Mouse (Mus musculus) MEL (cell line): ENCODE data around the gene Bricd5. TPM values are rescaled to one million over a fixed set of nuclear protein-coding genes. Genes with fewer than 3 reads are reported as not detected.

ENCODE experiments used
- DNase-seq: peaks from one replicate; pipeline ENCODE4 v3.0.0; 2011; ENCODE audit warnings: low read depth, low spot score
- H3K27ac ChIP-seq: 2 replicates; pipeline ENCODE4 v1.5.1; 2012; ENCODE audit warnings: low read depth, mild to moderate bottlenecking, control low read depth, low read length, moderate library complexity; ENCODE audit not compliant: control insufficient read depth
- H3K27me3 ChIP-seq, 2 experiments: fragments of 150-350 bp in 1 of 2; sonication (generic) in 1 of 2; 2 replicates each; pipeline ENCODE4 v1.6.1; 2012; ENCODE audit warnings: low read length in 2 of 2, mild to moderate bottlenecking in 2 of 2, improper control_type of control experiment in 1 of 2, moderate library complexity in 1 of 2; ENCODE audit not compliant: insufficient read depth in 2 of 2, control insufficient read depth in 1 of 2
- H3K36me3 ChIP-seq, 2 experiments: 2 replicates each; pipeline ENCODE4 v1.6.1; 2012 to 2014; ENCODE audit warnings: low read length in 2 of 2, improper control_type of control experiment in 1 of 2, inconsistent platforms in 1 of 2, mild to moderate bottlenecking in 1 of 2; ENCODE audit not compliant: insufficient read depth in 2 of 2, control insufficient read depth in 1 of 2
- H3K4me1 ChIP-seq, 2 experiments: fragments of 150-350 bp in 1 of 2; sonication (generic) in 1 of 2; 2 replicates each; pipeline ENCODE4 v1.6.1; 2012; ENCODE audit warnings: low read length in 2 of 2, improper control_type of control experiment in 1 of 2, mild to moderate bottlenecking in 1 of 2; ENCODE audit not compliant: insufficient read depth in 2 of 2, control insufficient read depth in 1 of 2
- H3K4me3 ChIP-seq, 2 experiments: fragments of 150-350 bp in 1 of 2; sonication (generic) in 1 of 2; 2 replicates each; pipeline ENCODE4 v1.5.1; 2012; ENCODE audit warnings: low read depth in 2 of 2, low read length in 2 of 2, mild to moderate bottlenecking in 2 of 2, moderate library complexity in 2 of 2, control low read depth in 1 of 2, improper control_type of control experiment in 1 of 2; ENCODE audit not compliant: control insufficient read depth in 1 of 2, insufficient read depth in 1 of 2
- H3K79me2 ChIP-seq: 2 replicates; pipeline ENCODE4 v1.6.1; 2012; ENCODE audit warnings: mild to moderate bottlenecking, low read length, moderate library complexity; ENCODE audit not compliant: control insufficient read depth, poor library complexity, insufficient read depth
- H3K9ac ChIP-seq: 2 replicates; pipeline ENCODE4 v1.6.1; 2012; ENCODE audit warnings: low read depth, mild to moderate bottlenecking, control low read depth, low read length, moderate library complexity; ENCODE audit not compliant: control insufficient read depth, poor library complexity, severe bottlenecking
- H3K9me3 ChIP-seq: fragments of 150-350 bp; sonication (generic); replicated peaks from 2 replicates; pipeline ENCODE4 v1.6.1; 2012; ENCODE audit warnings: mild to moderate bottlenecking, low read length, improper control_type of control experiment, moderate library complexity; ENCODE audit not compliant: insufficient read depth
- CHD1 ChIP-seq: IDR thresholded peaks from 2 replicates; pipeline ENCODE4 v1.6.1; 2012; ENCODE audit warnings: low read depth, mild to moderate bottlenecking, inconsistent platforms, low read length, improper control_type of control experiment
- CTCF ChIP-seq, 3 experiments: IDR thresholded peaks in 2 of 3; conservative IDR thresholded peaks in 1 of 3; 2 replicates each; pipeline ENCODE4 v1.5.1; 2011 to 2012; ENCODE audit warnings: low read length in 3 of 3, low read depth in 2 of 3, mild to moderate bottlenecking in 2 of 3, improper control_type of control experiment in 1 of 3, inconsistent platforms in 1 of 3, mixed read lengths in 1 of 3, moderate library complexity in 1 of 3; ENCODE audit not compliant: control insufficient read depth in 1 of 3, insufficient read depth in 1 of 3, poor library complexity in 1 of 3, severe bottlenecking in 1 of 3
- ELF1 ChIP-seq: IDR thresholded peaks from 2 replicates; pipeline ENCODE4 v1.6.1; 2014; ENCODE audit warnings: low read depth, mild to moderate bottlenecking, inconsistent platforms, low read length, improper control_type of control experiment, moderate library complexity
- ETS1 ChIP-seq: IDR thresholded peaks from 2 replicates; pipeline ENCODE4 v1.6.1; 2012; ENCODE audit warnings: low read depth, mild to moderate bottlenecking, inconsistent platforms, low read length, improper control_type of control experiment, moderate library complexity
- GABPA ChIP-seq: IDR thresholded peaks from 2 replicates; pipeline ENCODE4 v1.6.1; 2012; ENCODE audit warnings: low read depth, mild to moderate bottlenecking, inconsistent platforms, low read length, improper control_type of control experiment, moderate library complexity
- KAT2A ChIP-seq: conservative IDR thresholded peaks from 2 replicates; pipeline ENCODE4 v1.6.1; 2012; ENCODE audit warnings: low read depth, low read length, improper control_type of control experiment, inconsistent platforms
- MAX ChIP-seq: IDR thresholded peaks from 2 replicates; pipeline ENCODE4 v1.6.1; 2011; ENCODE audit warnings: low read length, improper control_type of control experiment
- MEF2A ChIP-seq: IDR thresholded peaks from 2 replicates; pipeline ENCODE4 v1.6.1; 2014; ENCODE audit warnings: low read depth, mild to moderate bottlenecking, inconsistent platforms, low read length, improper control_type of control experiment; ENCODE audit not compliant: poor library complexity, insufficient replicate concordance, severe bottlenecking; ENCODE audit errors: extremely low read depth
- MXI1 ChIP-seq: IDR thresholded peaks from 2 replicates; pipeline ENCODE4 v1.6.1; 2011; ENCODE audit warnings: mild to moderate bottlenecking, low read depth, low read length, improper control_type of control experiment
- MYB ChIP-seq: IDR thresholded peaks from 2 replicates; pipeline ENCODE4 v1.6.1; 2011; ENCODE audit warnings: mild to moderate bottlenecking, low read depth, low read length, improper control_type of control experiment
- MYC ChIP-seq: IDR thresholded peaks from 2 replicates; pipeline ENCODE4 v1.6.1; 2011; ENCODE audit warnings: low read depth, mild to moderate bottlenecking, low read length, improper control_type of control experiment, moderate library complexity
- NRF1 ChIP-seq: IDR thresholded peaks from 2 replicates; pipeline ENCODE4 v1.6.1; 2014; ENCODE audit warnings: low read depth, mild to moderate bottlenecking, inconsistent platforms, low read length, improper control_type of control experiment, moderate library complexity; ENCODE audit not compliant: poor library complexity, insufficient read depth, severe bottlenecking
- POLR2A ChIP-seq, 2 experiments: IDR thresholded peaks; 2 replicates each; pipeline ENCODE4 v1.6.1; 2011 to 2012; ENCODE audit warnings: low read length in 2 of 2, mild to moderate bottlenecking in 2 of 2, control low read depth in 1 of 2, improper control_type of control experiment in 1 of 2, low read depth in 1 of 2, moderate library complexity in 1 of 2; ENCODE audit not compliant: control insufficient read depth in 1 of 2, insufficient read depth in 1 of 2, poor library complexity in 1 of 2
- POLR2AphosphoS2 ChIP-seq: IDR thresholded peaks from 2 replicates; pipeline ENCODE4 v1.6.1; 2011; ENCODE audit warnings: low read length, improper control_type of control experiment
- RCOR1 ChIP-seq: IDR thresholded peaks from 2 replicates; pipeline ENCODE4 v1.6.1; 2012; ENCODE audit warnings: low read depth, mild to moderate bottlenecking, inconsistent platforms, low read length, improper control_type of control experiment
- SIN3A ChIP-seq: IDR thresholded peaks from 2 replicates; pipeline ENCODE4 v1.6.1; 2012; ENCODE audit warnings: low read length, improper control_type of control experiment, inconsistent platforms
- SMC3 ChIP-seq: IDR thresholded peaks from 2 replicates; pipeline ENCODE4 v1.6.1; 2011; ENCODE audit warnings: low read depth, low read length, improper control_type of control experiment
- TBP ChIP-seq: IDR thresholded peaks from 2 replicates; pipeline ENCODE4 v1.8.0; 2011; ENCODE audit warnings: low read depth, low read length, improper control_type of control experiment
- TCF12 ChIP-seq: IDR thresholded peaks from 2 replicates; pipeline ENCODE4 v1.6.1; 2014; ENCODE audit warnings: low read depth, mild to moderate bottlenecking, inconsistent platforms, low read length, improper control_type of control experiment, moderate library complexity
- UBTF ChIP-seq: IDR thresholded peaks from 2 replicates; pipeline ENCODE4 v1.6.1; 2012; ENCODE audit warnings: low read depth, mild to moderate bottlenecking, inconsistent platforms, low read length, improper control_type of control experiment, moderate library complexity, borderline replicate concordance; ENCODE audit not compliant: insufficient read depth
- USF1 ChIP-seq: IDR thresholded peaks from 2 replicates; pipeline ENCODE4 v1.6.1; 2014; ENCODE audit warnings: low read depth, mild to moderate bottlenecking, inconsistent platforms, low read length, improper control_type of control experiment, moderate library complexity
- ZC3H11A ChIP-seq: IDR thresholded peaks from 2 replicates; pipeline ENCODE4 v1.6.1; 2012; ENCODE audit warnings: low read depth, mild to moderate bottlenecking, inconsistent platforms, low read length, improper control_type of control experiment
- ZKSCAN1 ChIP-seq: IDR thresholded peaks from 2 replicates; pipeline ENCODE4 v1.6.1; 2012; ENCODE audit warnings: low read depth, mild to moderate bottlenecking, inconsistent platforms, low read length, improper control_type of control experiment, moderate library complexity
- polyA plus RNA-seq, 2 experiments: library from polyadenylated mRNA; stranded (reverse) in 1 of 2; unstranded in 1 of 2; fragments of >175 nt in 1 of 2; fragments of >200 nt in 1 of 2; gene quantifications; 2 replicates each; pipeline versions ENCODE4 v1.2.1 to v1.2.4; 2012; ENCODE audit warnings: low replicate concordance in 2 of 2, low read depth in 1 of 2; ENCODE audit not compliant: insufficient read length in 2 of 2, insufficient read depth in 1 of 2, missing spikeins in 1 of 2
- total RNA-seq: library from RNA; depleted of rRNA; stranded (reverse); fragments of 300-350 nt; gene quantifications from 2 replicates; pipeline ENCODE4 v1.2.3, GENCODE M21; 2012

Bricd5 gene
- total and polyA plus RNA-seq, 3 experiments: 0.82 to 2.0 TPM; not detected in 1

DNA sequence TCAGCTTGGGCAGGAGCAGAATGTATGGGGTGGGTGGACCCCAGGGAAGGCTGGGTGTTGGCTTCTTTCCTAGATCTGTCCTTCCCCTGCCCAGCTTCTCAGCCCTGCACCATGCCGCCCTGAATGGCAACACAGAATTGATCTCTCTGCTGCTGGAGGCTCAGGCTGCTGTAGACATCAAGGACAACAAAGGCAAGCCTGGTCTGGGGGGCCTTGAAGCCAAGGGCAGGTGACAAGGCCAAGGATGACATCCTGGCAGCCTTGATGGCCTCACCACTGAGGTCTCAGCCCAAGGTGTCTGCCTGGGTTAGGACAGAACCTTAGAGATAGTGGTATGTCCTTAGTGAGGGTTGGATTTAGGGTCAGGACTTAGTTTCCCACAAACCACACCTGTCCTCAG is 22.3 kb downstream of the Bricd5 start:
- H3K4me3 ChIP-seq: no peak overlapping the region
- no peak for TF ChIP-seq TCF12
- no peak for TF ChIP-seq MYC
- TF ChIP-seq CHD1: no peak
- no peak for TF ChIP-seq ELF1
- TF ChIP-seq SIN3A: no peak
- no peak for TF ChIP-seq SMC3
- no peak for TF ChIP-seq ZKSCAN1
- TF ChIP-seq GABPA: no peak
- no peak for TF ChIP-seq USF1
- TF ChIP-seq CTCF (IDR thresholded peaks at IDR 0.05 in 2 of 3, conservative IDR thresholded peaks at IDR 0.05 in 1 of 3; ENCODE audit: control insufficient read depth in 1 of 3, insufficient read depth in 1 of 3, low read depth in 2 of 3, low read length in 3 of 3, poor library complexity in 1 of 3, severe bottlenecking in 1 of 3): no peak
- no peak for TF ChIP-seq UBTF
- no peak for TF ChIP-seq ETS1
- DNase-seq: no peak
- no peaks in the 10 kb centered on the region for H3K4me1 ChIP-seq
- H3K79me2 ChIP-seq: no peaks in the 10 kb centered on the region
- no peaks in the 10 kb centered on the region for H3K27me3 ChIP-seq
- H3K27ac ChIP-seq: no peak overlapping the region
- H3K36me3 ChIP-seq: no peaks in the 10 kb centered on the region
- H3K9ac ChIP-seq: no peak overlapping the region
- no peaks in the 10 kb centered on the region for H3K9me3 ChIP-seq

GRCm38 (mm10) chr17:24502208-24502607 is 28.5 kb downstream of the Bricd5 start:
- H3K27me3 ChIP-seq: no peaks in the 10 kb centered on the region
- TF ChIP-seq CTCF (IDR thresholded peaks at IDR 0.05 in 2 of 3, conservative IDR thresholded peaks at IDR 0.05 in 1 of 3; ENCODE audit: control insufficient read depth in 1 of 3, insufficient read depth in 1 of 3, low read depth in 2 of 3, low read length in 3 of 3, poor library complexity in 1 of 3, severe bottlenecking in 1 of 3) (peak; percentile 16 to 31 (median 21); a peak in 4 of 6 replicates), RCOR1 (no peak), KAT2A (no peak), MXI1 (no peak), MAX (no peak)
- H3K9me3 ChIP-seq: no peaks in the 10 kb centered on the region
- H3K9ac ChIP-seq: no peak overlapping the region
- no peak overlapping the region for H3K27ac ChIP-seq
- peak; percentile 31 for DNase-seq
- no peaks in the 10 kb centered on the region for H3K79me2 ChIP-seq
- H3K4me3 ChIP-seq: no peak overlapping the region
- no peaks in the 10 kb centered on the region for H3K4me1 ChIP-seq
- H3K36me3 ChIP-seq: no peaks in the 10 kb centered on the region

DNA sequence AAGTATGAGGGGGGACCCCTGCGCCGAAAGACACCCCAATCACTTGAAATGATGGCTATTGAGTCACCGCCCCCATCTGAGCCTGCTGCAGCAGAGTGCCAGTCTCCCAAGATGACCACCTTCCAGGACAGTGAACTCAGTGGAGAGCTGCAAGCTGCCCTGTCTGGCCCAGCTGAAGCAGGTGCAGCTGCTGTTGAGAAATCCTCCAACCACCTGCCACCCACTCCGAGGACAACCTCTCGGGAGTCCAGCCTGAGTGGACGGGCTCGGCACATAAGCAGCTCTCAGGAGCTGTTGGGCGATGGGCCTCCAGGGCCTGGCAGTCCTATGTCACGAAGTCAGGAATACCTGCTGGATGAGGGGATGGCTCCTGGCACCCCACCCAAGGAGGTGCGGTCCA is 30.4 kb downstream of the Bricd5 start:
- H3K4me3 ChIP-seq: no peak overlapping the region
- no peaks in the 10 kb centered on the region for H3K4me1 ChIP-seq

More for the DNA sequence above, 30.4 kb downstream of the Bricd5 start:
- Histone ChIP-seq H3K36me3 (no peaks in the 10 kb centered on the region), H3K27me3 (no peaks in the 10 kb centered on the region), H3K27ac (no peak overlapping the region), H3K9ac (no peak overlapping the region), H3K79me2 (no peaks in the 10 kb centered on the region), H3K9me3 (no peaks in the 10 kb centered on the region)
- no peak for DNase-seq
- no peak for TF ChIP-seq MEF2A
- no peak for TF ChIP-seq POLR2AphosphoS2
- TF ChIP-seq NRF1: no peak
- no peak for TF ChIP-seq POLR2A (IDR thresholded peaks at IDR 0.05; ENCODE audit: control insufficient read depth in 1 of 2, insufficient read depth in 1 of 2, low read depth in 1 of 2, low read length in 2 of 2, poor library complexity in 1 of 2)
- TF ChIP-seq MYB: no peak
- no peak for TF ChIP-seq ZC3H11A
- TF ChIP-seq TBP: no peak
- no peak for TF ChIP-seq KAT2A
- TF ChIP-seq, all 39 proteins: peak for 0
